Mouse (Mus musculus) kidney, embryonic 14.5 days (tissue): ENCODE data around the gene Cnp. TPM values are rescaled to one million over a fixed set of nuclear protein-coding genes. Genes with fewer than 3 reads are reported as not detected.

Experiments
- ATAC-seq: fragments of 200-750 bp; cut with Nextera tagmentation; 2 replicates; pipeline ENCODE4 v1.8.0; 2017; ENCODE audit warnings: moderate number of reproducible peaks, mild to moderate bottlenecking, moderate TSS enrichment, moderate library complexity; ENCODE audit not compliant: low FRiP score, low TSS enrichment
- H3K27ac ChIP-seq: fragments of 300-500 bp; sonication (generic); 2 replicates; pipeline ENCODE4 v1.5.1; 2014; ENCODE audit warnings: low read depth, mild to moderate bottlenecking, low read length, moderate library complexity, mixed read lengths
- H3K27me3 ChIP-seq: fragments of 300-500 bp; sonication (generic); 2 replicates; pipeline ENCODE4 v1.6.1; 2014; ENCODE audit warnings: mild to moderate bottlenecking, low read length; ENCODE audit not compliant: control insufficient read depth, insufficient read depth
- H3K36me3 ChIP-seq: fragments of 300-500 bp; sonication (generic); 2 replicates; pipeline ENCODE4 v1.6.1; 2014; ENCODE audit warnings: low read length, mixed read lengths; ENCODE audit not compliant: control insufficient read depth, insufficient read depth
- H3K4me1 ChIP-seq: fragments of 300-500 bp; sonication (generic); 2 replicates; pipeline ENCODE4 v1.6.1; 2014; ENCODE audit warnings: low read length, mixed read lengths; ENCODE audit not compliant: control insufficient read depth, insufficient read depth
- H3K4me2 ChIP-seq: fragments of 300-500 bp; sonication (generic); replicated peaks from 2 replicates; pipeline ENCODE4 v1.6.1; 2014; ENCODE audit warnings: low read depth, mild to moderate bottlenecking, low read length
- H3K4me3 ChIP-seq: fragments of 300-500 bp; sonication (generic); 2 replicates; pipeline ENCODE4 v1.5.1; 2014; ENCODE audit warnings: mild to moderate bottlenecking, low read length
- H3K9ac ChIP-seq: fragments of 300-500 bp; sonication (generic); 2 replicates; pipeline ENCODE4 v1.6.1; 2014; ENCODE audit warnings: low read depth, mild to moderate bottlenecking, low read length, moderate library complexity
- H3K9me3 ChIP-seq: fragments of 300-500 bp; sonication (generic); 2 replicates; pipeline ENCODE4 v1.6.1; 2016; ENCODE audit warnings: low read length; ENCODE audit not compliant: control insufficient read depth
- WGBS: fragments of 180-500 bp; shearing (Covaris S2); extraction: QIAGEN DNeasy Blood & Tissue Kit; methylation state at CpG from one replicate; pipeline ENCODE4 v1.1.7; 2014; 5-methylcytosine and 5-hydroxymethylcytosine counted together
- polyA plus RNA-seq: library from polyadenylated mRNA; unstranded; fragments of >200 nt; fragmentation: Nextera tagmentation; extraction: Ambion mirVana; gene quantifications from 2 replicates; pipeline ENCODE4 v1.2.1, GENCODE M21; 2014

Gene Cnp
- polyA plus RNA-seq, 1 experiment from 2014 or later: 25.0 TPM

- no peaks in the 10 kb centered on the region for H3K36me3 ChIP-seq
- no peak overlapping the region for H3K4me2 ChIP-seq
- no peak overlapping the region for H3K27ac ChIP-seq
- 78% methylated on average over 6 of the region's 6 CpGs for WGBS
- ATAC-seq: no peak
- H3K4me1 ChIP-seq: 0 out of 2 replicates have a peak, but pooled peaks cover 10% of the 10 kb centered on the region
- no peaks in the 10 kb centered on the region for H3K27me3 ChIP-seq
- H3K9ac ChIP-seq: no peak overlapping the region
- H3K4me3 ChIP-seq: no peak overlapping the region
- no peaks in the 10 kb centered on the region for H3K9me3 ChIP-seq
Measured at GRCm38 (mm10) chr11:100548141-100548540, 26.6 kb upstream of the Cnp start.

GRCm38 (mm10) chr11:100549466-100549865 is 25.2 kb upstream of the Cnp start:
- no peak overlapping the region for H3K27ac ChIP-seq
- H3K4me2 ChIP-seq: no peak overlapping the region
- H3K9me3 ChIP-seq: no peaks in the 10 kb centered on the region
- H3K27me3 ChIP-seq: no peaks in the 10 kb centered on the region
- no peak for ATAC-seq
- 82% methylated on average over 8 of the region's 8 CpGs for WGBS
- no peak overlapping the region for H3K9ac ChIP-seq
- 0 out of 2 replicates have a peak, but pooled peaks cover 10% of the 10 kb centered on the region for H3K4me1 ChIP-seq
- H3K4me3 ChIP-seq: no peak overlapping the region
- H3K36me3 ChIP-seq: no peaks in the 10 kb centered on the region

GRCm38 (mm10) chr11:100550101-100550500 is 24.6 kb upstream of the Cnp start:
- Histone ChIP-seq H3K4me3 (no peak overlapping the region), H3K27ac (no peak overlapping the region), H3K4me1 (0 out of 2 replicates have a peak, but pooled peaks cover 7% of the 10 kb centered on the region), H3K4me2 (no peak overlapping the region), H3K9ac (no peak overlapping the region), H3K36me3 (no peaks in the 10 kb centered on the region), H3K9me3 (no peaks in the 10 kb centered on the region), H3K27me3 (no peaks in the 10 kb centered on the region)
- WGBS: 74% methylated on average over 6 of the region's 6 CpGs
- no peak for ATAC-seq

GRCm38 (mm10) chr11:100552842-100553241 is 21.9 kb upstream of the Cnp start:
- Histone ChIP-seq H3K27ac (no peak overlapping the region), H3K9ac (no peak overlapping the region), H3K4me3 (no peak overlapping the region), H3K36me3 (no peaks in the 10 kb centered on the region), H3K9me3 (no peaks in the 10 kb centered on the region), H3K4me1 (no peaks in the 10 kb centered on the region), H3K27me3 (no peaks in the 10 kb centered on the region), H3K4me2 (no peak overlapping the region)
- WGBS: 80% methylated on average over 4 of the region's 4 CpGs
- ATAC-seq: no peak

- ATAC-seq: peak; percentile 68
- Histone ChIP-seq H3K36me3 (no peaks in the 10 kb centered on the region), H3K4me2 (peak overlapping the region; percentile 24; the same call in 1 of the 2 replicates), H3K27me3 (no peaks in the 10 kb centered on the region), H3K9me3 (no peaks in the 10 kb centered on the region), H3K4me3 (no peak overlapping the region), H3K4me1 (no peaks in the 10 kb centered on the region), H3K9ac (no peak overlapping the region), H3K27ac (no peak overlapping the region)
- 21% methylated on average over 11 of the region's 11 CpGs for WGBS
Measured at GRCm38 (mm10) chr11:100555583-100555982, 19.1 kb upstream of the Cnp start.

- Histone ChIP-seq H3K4me3 (no peak overlapping the region), H3K4me2 (no peak overlapping the region), H3K9ac (no peak overlapping the region), H3K4me1 (no peaks in the 10 kb centered on the region), H3K27me3 (no peaks in the 10 kb centered on the region), H3K36me3 (no peaks in the 10 kb centered on the region), H3K27ac (no peak overlapping the region), H3K9me3 (no peaks in the 10 kb centered on the region)
- no peak for ATAC-seq
- 64% methylated on average over 3 of the region's 3 CpGs for WGBS
Measured at GRCm38 (mm10) chr11:100557563-100557962, 17.1 kb upstream of the Cnp start.

- WGBS: 52% methylated on average over 7 of the region's 7 CpGs
- ATAC-seq: no peak
- Histone ChIP-seq H3K9ac (no peak overlapping the region), H3K9me3 (no peaks in the 10 kb centered on the region), H3K4me3 (no peak overlapping the region), H3K36me3 (no peaks in the 10 kb centered on the region), H3K4me2 (no peak overlapping the region), H3K27ac (no peak overlapping the region), H3K4me1 (no peaks in the 10 kb centered on the region), H3K27me3 (no peaks in the 10 kb centered on the region)
Measured at GRCm38 (mm10) chr11:100559476-100559875, 15.2 kb upstream of the Cnp start.

GRCm38 (mm10) chr11:100561748-100562147 is 13.0 kb upstream of the Cnp start:
- WGBS: 72% methylated on average over 5 of the region's 5 CpGs

GRCm38 (mm10) chr11:100564297-100564696 is 10.4 kb upstream of the Cnp start:
- Histone ChIP-seq H3K27ac (no peak overlapping the region), H3K27me3 (no peaks in the 10 kb centered on the region), H3K9ac (no peak overlapping the region), H3K4me1 (no peaks in the 10 kb centered on the region), H3K4me3 (no peak overlapping the region), H3K4me2 (no peak overlapping the region), H3K36me3 (no peaks in the 10 kb centered on the region), H3K9me3 (no peaks in the 10 kb centered on the region)
- WGBS: 78% methylated on average over 15 of the region's 15 CpGs
- ATAC-seq: no peak

More at GRCm38 (mm10) chr11:100561748-100562147, 13.0 kb upstream of the Cnp start:
- Histone ChIP-seq H3K36me3 (no peaks in the 10 kb centered on the region), H3K27ac (no peak overlapping the region), H3K4me3 (no peak overlapping the region), H3K9me3 (no peaks in the 10 kb centered on the region), H3K4me2 (no peak overlapping the region), H3K9ac (no peak overlapping the region), H3K27me3 (no peaks in the 10 kb centered on the region), H3K4me1 (no peaks in the 10 kb centered on the region)
- no peak for ATAC-seq
